Mouse (Mus musculus) activated CD4-positive, CD25-positive, alpha-beta regulatory T cell, adult 4 months (primary cell): Measurements from ENCODE around the gene Aoc2. TPM values are rescaled to one million over a fixed set of nuclear protein-coding genes. Genes with fewer than 3 reads are reported as not detected.

Source experiments
- ATAC-seq: one replicate; pipeline ENCODE4 v1.8.0; 2017
- polyA plus RNA-seq, 2 experiments: library from polyadenylated mRNA; unstranded; fragments of 100-300 nt; shearing (Covaris generic); gene quantifications; one replicate each; pipeline ENCODE4 v1.2.1; 2017

The Aoc2 gene
- polyA plus RNA-seq: 1 to 10 TPM; 2.1 to 2.5 TPM

DNA sequence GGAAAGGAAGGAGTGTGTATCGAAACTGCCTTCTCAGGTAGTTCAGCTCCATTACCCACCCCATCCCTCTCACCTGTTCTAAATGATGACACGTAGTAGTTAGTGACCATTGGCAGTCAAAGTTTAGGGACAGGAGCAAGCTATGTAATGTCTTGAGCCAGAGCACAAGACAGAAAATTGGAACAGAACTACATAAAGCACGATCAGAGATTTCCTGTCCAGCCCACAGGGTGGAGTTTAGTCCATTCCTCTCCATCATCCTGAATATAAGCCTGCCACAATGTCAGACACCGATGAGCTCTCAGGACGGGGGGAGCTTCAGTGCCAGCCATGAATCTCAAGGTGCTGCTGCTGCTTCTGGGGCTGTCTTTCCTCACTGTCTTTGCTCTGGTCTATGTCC, at the start of gene Aoc2:
Gene Aoc2, plus strand, starts transcription at position 301 of the 400 bp plus-strand sequence.
- no peak for ATAC-seq

DNA sequence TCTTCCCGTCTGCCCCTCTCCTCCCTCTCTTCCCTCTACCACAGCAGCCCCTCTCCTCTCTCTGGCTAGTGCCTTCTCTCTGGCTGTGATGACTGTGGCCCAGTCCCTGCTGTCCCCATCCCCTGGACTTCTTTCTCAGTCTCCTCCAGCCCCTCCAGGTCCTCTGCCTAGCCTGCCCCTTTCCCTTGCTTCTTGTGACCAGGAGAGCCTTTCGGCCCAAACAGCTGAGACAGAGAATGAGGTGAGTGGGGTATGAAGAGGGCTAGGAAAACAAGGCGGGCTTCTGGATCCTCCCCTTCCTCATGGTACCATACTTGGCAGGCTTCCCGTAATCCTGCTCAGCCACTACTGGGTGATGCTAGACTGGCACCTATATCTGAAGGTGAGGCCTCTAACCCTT, 49.6 kb upstream of the Aoc2 start:
- no peak for ATAC-seq

DNA sequence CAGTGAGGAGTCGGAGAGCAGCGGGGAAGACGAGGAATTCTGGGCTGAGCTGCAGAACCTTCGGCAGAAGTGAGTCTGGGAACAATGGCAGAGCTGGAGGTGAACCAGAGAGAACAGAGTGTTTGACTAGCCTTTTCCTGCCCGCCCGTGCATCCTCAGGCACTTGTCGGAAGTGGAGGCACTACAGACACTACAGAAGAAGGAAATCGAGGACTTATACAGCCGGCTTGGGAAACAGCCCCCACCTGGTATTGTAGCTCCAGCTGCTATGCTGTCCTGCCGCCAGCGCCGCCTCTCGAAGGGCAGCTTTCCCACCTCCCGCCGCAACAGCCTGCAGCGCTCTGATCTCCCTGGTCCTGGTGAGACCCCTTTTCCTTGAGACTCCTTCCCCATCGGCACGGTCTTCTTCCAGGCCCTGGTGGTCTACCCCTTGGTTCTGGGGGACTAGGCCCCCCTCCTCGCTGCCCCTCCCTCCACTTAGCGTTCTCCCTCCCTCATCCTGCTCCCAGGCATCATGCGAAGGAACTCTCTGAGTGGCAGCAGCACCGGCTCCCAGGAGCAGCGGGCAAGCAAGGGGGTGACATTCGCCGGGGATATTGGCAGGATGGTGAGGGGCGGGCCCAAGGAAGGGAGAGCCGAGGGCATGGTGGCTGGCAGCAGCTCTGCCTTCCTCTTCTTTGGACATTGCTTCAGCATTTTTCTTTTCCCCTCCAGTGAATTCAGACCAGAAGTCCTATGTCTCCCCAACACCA, 48.4 kb upstream of the Aoc2 start:
- ATAC-seq: no peak

DNA sequence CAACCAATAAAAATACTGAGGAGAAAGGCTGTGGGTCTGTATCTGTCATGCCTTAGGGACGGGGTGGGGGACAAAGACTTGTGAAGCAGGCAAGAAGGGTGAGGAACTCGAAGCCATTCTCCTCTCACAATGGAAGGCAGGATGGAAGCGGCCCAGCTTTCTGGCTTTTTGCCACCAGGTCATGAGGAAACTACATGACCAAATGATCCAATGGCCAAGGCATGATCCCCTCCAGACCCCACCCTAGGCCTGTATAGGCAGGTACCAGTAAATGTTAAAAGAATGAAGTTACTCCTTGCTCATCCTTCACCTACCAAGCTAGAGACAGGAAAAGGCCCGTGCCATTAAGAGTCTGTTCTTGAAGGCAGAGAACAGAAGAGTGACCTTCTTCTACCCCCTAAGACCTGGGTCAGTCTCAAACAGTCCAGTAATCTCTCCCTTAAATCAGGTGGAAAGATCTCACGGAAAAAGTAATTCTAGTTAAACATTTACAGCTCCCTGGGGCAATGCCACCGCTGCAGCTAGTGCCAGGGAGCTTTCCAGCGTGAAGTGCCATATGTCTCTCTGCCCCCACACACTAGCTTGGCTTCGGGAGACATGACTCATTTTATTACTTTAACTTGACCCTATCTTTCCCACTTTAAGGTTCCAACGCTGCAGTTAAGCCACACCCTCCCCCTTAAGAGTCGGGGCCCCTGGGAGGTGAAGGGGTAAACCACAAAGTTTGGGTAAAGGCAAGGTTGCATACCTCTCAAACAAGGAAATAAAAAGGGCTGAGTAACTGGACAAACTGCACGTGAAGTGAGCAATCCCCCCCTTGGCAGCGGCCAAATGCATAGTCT, 47.3 kb upstream of the Aoc2 start:
- ATAC-seq: no peak

DNA sequence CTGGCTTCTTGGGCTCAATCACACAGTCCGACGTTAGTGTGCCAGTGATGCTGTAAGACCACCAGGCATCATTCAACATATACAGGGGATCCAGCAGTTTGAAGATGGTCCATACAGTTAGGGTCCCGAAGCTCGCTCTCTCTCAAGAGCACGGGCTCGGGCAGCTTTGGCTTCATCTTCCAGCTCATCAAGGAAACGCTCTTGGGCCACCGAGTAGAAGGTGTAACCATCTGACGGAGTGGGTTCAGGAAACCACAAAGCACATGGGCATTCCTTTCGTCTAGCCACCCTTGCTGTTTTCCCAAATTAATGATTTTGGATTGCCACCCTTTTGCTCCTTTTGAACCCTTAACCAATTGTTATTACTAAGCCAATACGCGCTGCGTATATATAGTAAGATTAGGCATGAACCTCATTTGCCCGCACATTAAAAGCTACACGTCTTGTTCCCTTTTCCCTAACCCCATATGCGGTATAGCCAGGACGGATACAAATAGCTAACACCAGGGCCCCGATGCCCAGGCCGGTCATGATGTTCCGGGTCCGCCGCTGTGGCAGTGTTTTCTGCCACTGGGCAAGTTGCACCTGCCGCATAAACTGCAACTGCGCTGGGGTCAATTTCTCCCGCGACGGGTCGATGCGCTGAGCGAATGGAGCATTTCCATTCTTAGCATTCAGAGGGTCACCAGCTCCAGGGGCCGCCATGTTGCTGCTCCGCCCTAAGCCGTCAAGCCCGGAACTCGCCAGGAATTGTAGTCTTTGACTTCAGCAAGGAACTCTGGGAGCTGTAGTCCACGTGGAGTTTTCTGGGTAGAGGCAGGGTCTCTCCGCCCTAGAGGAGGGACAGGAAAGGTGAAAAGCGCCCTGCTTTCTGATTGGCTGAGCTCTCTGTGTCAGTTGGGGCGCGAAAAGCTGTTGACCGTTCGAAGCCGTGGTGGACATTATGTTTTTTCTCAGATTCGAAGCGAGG, 46.4 kb upstream of the Aoc2 start, which contains the start of the genes Cntd1 and Coa3:
Gene Cntd1, plus strand, starts transcription at position 790 of the 970 bp plus-strand sequence.
Gene Coa3, minus strand, starts transcription at position 892 of the 970 bp plus-strand sequence.
- peak; percentile 96 for ATAC-seq

DNA sequence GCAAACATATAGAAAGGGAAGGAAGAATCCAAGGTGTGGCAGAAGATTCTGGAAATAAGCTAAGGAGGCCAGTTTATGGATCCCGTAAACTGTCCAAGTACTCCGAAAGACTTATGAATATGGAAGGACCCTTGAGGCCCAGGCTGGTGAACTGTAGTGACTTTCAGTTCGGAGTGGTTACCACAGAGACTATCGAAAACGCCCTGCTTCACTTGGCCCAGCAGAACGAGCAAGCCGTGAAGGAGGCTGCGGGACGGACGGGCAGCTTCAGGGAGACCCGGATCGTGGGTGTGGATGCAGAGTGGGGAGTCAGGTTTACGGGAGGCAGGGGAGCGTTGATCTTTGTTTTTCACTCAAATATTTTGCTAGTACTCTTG, 45.7 kb upstream of the Aoc2 start:
- peak; percentile 11 for ATAC-seq

DNA sequence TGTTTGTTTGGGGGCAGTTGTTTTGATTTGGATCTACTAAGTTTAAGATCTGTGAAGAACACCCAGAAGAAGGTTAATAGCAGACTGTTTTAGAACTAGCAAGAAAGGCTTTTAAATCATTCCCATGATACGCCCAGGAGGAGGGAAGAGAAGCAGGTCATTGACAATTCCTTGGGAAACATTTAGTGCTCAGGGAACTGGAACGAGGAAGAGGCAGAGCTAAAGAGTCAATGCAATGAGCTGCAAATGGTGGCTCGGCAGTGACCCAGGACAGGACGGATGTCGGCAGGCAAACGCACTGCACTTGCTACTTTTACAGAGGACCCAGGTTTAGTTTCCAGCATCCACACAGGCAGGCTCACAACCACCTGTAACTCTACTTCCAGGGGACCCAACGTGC, 44.0 kb upstream of the Aoc2 start:
- no peak for ATAC-seq

DNA sequence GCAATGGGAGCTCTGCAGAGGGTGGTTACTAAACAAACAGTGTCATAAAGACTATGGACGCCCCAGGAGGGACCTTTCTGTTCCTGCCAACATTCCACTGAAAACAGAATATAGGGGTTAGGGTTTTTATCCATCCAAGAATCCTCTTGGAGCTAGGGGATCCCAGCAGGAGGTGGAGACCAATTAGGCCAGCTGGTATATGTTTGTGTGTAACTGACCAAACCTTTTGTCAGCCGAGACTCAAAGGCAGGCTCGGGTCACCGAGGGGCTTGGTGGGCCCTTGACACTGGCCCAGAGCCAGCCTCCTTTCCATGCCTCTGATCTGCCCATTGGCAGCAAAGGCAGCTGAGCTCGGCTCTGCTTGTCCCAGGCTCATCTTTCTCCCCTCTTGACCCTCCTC, 42.0 kb upstream of the Aoc2 start:
- no peak for ATAC-seq

DNA sequence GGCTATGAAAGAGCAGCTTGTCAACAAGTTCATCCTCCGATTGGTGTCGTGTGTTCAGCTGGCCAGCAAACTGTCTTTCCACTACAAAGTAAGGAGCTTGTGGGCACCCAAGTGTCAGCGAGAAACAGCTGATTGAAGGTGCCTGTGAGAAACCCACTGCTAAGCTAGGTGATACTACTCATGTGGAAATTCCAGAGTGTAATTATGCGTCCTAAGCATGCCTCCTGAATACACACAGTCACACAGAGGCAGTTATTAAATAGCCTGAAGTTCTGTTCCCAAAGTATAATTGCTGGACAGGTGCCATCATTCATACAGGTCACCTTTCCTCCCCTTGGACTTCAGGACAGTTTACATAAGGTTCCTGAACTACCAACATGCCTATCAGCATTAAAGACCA, 41.1 kb upstream of the Aoc2 start:
- ATAC-seq: no peak

DNA sequence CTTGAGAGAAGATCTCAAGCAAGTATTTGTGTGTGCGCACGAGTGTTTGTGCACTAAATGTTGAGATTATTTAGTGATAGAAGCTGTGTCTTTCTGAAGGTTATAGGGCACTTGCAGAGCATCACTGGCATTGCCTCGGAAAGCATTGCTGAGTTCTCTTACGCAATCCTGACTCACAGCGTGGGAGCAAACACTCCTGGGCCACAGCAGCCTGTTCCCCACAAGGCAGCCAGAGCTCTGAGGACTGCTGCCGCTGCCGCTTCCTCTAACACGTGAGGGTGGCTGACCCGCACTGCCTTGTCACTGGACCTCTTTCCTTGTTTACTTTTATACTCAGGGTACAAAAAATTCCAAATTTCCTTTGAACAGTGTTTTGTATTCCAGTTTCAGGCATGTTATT, 37.6 kb upstream of the Aoc2 start:
- ATAC-seq: no peak

DNA sequence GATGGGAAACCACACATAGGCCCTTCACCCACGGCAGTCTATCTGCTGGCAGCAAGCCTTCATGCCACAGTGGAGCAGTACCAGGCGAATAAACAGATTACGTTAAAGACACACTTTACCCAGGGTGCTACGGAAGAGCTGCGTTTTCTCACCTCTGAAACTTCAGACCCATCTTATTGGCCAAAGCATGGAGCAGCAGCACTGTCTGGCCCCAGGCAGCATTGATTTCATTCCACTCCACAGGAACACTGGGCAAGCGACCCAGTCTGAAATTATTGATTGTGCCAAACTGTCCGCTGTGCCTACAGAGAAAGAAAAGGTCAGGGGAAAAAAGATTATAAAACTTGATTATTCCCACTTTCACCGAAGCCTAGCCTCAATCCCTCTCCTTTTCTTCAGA, 33.6 kb upstream of the Aoc2 start:
- ATAC-seq: no peak

DNA sequence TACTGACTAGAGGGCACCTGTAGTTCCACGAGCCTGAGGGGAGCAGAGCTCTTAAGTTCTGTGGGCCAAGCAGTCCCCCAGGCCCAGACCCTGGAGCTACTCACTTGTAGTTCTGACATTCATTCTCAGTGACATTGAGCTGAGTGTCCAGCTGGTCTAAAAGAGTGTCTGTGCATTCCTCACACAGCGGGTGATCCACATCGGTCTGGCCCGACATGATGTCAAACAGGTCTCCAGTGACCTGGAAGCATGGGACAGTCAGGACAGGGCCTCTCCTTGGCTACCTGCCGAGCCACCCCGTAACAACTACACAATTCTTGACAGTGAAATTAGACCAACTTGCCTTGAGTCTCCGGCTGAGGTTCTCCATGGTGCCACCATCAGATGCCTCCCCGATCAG, 29.7 kb upstream of the Aoc2 start:
- no peak for ATAC-seq

DNA sequence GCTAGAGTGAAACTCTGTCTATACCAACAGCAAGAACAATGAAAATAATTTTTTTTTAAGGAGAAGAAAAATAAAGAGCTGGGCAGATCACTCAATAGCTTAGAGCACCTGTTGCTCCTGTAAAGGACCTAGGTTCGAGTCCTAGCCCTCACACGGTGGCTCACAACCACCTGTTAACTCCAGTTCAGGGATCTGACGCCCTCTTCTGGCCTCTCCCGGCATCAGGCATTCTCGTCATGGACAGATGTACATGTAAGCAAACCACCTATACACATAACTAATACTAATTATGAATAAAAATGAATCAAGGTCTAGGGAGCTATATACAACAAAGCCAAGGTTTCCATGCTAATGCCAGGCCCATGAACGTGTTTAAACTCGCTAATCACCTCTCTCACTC, 24.0 kb upstream of the Aoc2 start:
- ATAC-seq: no peak

DNA sequence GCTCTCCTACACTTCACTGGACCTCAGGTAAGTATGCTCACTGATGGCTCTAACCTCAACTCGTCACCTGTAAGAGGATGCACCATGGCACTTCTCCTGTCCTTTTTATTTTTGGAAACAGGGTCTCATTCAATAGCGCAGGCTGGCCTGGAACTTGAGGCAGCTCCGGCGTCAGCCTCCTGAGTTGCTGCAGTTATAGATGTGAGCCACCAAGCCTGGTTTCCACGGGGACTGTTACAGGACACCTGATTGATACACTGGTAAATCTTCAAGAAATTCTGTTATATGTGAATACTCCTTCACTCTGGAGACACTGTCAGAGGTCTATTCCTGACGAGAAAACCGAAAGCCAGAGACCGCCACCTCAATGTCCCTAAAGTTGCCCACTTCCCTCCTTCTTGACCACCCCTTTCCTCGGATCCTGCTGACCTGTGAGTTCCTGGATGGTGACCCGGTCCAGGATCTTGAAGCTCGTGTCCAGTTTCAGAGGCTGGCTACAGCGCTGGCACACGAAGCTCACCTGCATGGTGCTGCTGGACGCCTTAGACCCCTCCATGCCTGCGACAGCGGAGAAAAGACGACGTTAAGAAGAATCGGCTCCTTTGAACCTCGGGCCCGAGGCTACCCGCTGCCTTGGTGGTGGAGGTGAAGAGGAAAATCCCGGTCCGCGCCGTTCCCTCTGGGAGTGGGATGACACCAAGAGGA, 23.4 kb upstream of the Aoc2 start:
- peak; percentile 20 for ATAC-seq

DNA sequence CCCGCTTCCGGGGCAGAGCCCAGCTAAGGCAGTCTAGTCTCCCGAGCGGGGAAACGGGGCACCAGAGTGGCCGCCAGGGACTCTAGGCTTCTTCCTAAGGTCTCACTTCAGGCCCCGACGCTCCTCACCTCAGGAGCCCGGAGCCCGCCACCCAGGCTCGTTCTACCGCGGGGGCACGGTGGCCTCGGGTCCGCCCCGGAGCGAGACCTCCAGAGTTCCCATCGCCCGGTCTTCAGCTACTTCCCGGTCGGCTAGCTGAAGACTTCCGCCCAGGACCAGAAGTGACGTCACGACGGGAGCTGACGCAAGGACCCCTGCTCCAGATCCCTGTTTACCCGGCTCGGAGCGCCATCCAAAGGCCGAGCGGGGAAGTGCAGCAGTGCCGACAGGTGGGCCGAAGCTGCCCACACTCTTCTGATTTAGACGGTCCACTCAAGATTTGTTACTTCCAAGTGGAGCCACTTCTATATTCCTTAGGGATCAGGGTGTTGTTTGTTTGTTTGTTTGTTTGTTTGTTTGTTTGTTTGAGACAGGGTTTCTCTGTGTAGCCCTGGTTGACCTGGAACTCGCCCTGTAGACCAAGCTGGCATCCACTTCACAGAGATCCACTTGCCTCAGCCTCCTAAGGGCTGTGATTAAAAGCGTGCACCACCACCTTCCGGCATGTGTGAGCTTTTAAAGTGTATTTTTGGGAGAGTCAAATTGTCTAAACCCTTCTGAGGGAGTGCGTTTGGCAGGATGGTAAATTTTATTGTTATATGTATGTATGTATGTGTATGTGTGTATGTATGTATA, 22.7 kb upstream of the Aoc2 start, which contains the start of gene Becn1:
Gene Becn1, minus strand, starts transcription at position 283 of the 795 bp plus-strand sequence.
- ATAC-seq: peak; percentile 94

DNA sequence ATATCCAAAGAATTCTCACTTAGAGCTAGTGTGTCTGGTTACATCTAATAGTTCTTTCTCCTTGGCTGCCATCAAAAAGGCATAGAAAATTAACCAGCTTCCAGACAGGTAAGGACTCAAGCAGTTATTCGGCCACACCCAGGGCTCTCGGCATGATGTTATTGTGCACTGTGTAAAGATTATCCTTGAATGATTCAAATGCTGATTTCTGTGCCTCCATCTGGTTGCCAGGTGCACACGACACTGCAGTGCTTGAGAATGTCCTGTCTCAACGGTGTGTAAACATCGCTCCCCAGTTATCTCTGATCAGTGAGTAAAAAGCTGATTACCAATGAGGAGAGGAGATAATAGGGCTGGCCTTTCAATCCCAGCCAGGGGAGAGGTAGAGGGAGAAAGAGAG, 17.1 kb upstream of the Aoc2 start:
- ATAC-seq: no peak

DNA sequence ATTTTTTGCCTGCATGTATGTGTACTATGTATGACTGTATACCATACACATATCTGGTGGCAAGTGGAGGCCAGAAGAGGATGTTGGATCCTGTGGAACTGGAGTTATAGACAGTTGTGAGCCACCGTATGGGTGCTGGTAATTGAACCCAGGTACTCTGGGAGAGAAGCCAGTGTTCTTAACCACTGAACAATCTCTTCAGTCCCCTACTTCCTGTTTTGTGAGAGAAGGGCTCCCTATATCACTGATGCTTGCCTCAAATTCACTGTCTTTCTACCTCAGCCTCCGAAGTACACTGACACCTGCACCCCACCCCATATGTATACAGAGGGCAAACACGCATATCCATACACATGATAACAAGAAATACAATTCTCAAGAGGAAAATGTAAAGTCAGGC, 13.8 kb upstream of the Aoc2 start:
- ATAC-seq: no peak

DNA sequence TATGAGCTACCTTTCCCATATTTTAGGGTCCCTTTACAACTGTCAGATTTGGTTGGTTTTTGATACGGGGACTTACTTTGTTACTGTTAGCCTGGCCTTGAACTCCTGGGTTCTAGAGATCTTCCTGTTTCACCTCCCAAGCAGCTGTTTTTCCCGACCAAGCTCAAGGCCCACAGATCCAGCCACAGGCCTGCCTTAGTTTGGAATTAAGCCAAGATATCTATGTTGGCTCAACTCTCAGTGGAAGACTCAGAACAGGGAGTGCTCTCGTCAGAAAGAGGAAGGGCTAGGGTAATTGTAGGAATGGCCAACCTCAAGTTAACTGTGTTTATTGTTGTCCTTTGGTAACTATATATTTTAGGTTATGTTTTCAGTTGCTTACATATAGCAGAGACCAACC, 12.7 kb upstream of the Aoc2 start:
- ATAC-seq: no peak

DNA sequence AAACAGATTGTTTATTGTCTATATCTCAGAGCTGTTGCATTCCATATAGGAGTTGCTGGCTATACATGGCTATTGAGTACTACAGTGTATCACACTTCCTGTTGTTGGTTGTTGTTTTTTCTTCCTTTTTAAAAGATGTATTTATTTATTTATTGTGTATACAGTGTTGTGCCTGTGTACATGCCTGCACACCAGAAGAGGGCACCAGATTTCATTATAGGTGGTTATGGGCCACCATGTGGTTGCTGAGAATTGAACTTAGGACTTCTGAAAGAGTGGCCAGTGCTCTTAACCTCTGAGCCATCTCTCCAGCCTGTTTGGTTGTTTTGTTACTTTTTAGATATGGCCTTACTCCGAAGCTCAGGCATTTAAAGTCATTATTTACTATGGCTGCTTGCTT, 10.3 kb upstream of the Aoc2 start:
- ATAC-seq: no peak

DNA sequence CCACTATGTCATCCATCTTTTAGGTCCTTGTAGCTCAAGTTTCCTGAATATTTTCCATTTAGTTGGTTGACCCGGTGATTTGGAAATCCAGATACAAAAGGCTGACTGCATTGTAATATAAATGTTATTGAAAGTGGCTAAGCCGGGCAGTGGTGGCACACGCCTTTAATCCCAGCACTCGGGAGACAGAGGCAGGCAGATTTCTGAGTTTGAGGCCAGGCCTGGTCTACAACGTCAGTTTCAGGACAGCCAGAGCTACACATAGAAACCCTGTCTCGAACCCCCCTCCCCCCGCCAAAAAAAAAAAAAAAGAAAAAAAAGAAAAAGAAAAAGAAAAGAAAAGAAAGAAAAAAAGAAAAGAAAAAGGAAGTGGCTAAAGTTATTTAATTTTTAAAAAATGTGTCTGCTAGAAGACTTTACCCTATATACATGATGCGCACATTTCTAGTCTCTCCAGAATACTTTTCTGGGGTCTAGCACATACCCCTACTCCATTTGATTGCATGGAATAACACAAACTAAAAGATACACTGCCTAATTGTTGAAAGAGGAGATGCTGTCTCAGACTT, 9.7 kb upstream of the Aoc2 start:
- ATAC-seq: no peak
